Mouse (Mus musculus) myocyte (in vitro differentiated cells): Measurements from ENCODE around the gene Smr3a.

ENCODE experiments used
- MYOD1 ChIP-seq, 3 experiments: IDR thresholded peaks; one replicate each; pipeline ENCODE4 v1.6.1; 2011; ENCODE audit warnings: control low read depth in 2 of 3, low read depth in 2 of 3, mild to moderate bottlenecking in 2 of 3, moderate library complexity in 1 of 3; ENCODE audit not compliant: insufficient read length in 2 of 3, control insufficient read depth in 1 of 3
- POLR2A ChIP-seq: IDR thresholded peaks from one replicate; pipeline ENCODE4 v1.6.1; 2011; ENCODE audit warnings: low read depth, mild to moderate bottlenecking, control low read depth, moderate library complexity; ENCODE audit not compliant: insufficient read length
- POLR2AphosphoS2 ChIP-seq: IDR thresholded peaks from one replicate; pipeline ENCODE4 v1.6.1; 2011; ENCODE audit warnings: low read depth, control low read depth; ENCODE audit not compliant: insufficient read length
- TCF12 ChIP-seq: IDR thresholded peaks from one replicate; pipeline ENCODE4 v1.6.1; 2011; ENCODE audit warnings: mild to moderate bottlenecking, control low read depth; ENCODE audit not compliant: poor library complexity, insufficient read depth, severe bottlenecking
- USF1 ChIP-seq: IDR thresholded peaks from one replicate; pipeline ENCODE4 v1.6.1; 2011; ENCODE audit warnings: low read depth, mild to moderate bottlenecking, control low read depth, moderate library complexity

DNA sequence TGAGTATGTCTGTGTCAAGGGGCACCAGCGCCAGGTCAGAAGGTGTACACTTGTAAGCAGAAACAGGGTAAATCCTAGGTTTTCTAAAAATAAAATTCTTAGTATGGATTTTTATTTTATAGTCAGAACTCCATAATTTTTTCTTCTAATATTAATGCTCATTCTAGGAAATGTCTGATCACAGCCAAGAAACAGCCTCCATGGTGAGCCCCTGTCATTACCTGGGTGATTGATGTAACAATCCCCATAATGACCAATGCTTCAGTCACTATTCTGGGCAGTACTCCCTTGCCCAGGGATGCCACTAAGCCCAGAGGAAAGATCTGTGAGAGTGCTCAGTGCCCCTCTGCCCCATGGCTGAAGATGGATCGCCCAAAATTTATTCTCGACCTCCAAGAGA lies 23.2 kb upstream of the Smr3a start, which contains the start of gene Cabs1:
- no peak for TF ChIP-seq TCF12
- TF ChIP-seq POLR2A, result no peak
- TF ChIP-seq MYOD1 (IDR thresholded peaks at IDR 0.05; ENCODE audit: control insufficient read depth in 1 of 3, insufficient read length in 2 of 3, low read depth in 2 of 3), result no peak
- no peak for TF ChIP-seq POLR2AphosphoS2
- no peak for TF ChIP-seq USF1
